In the genomic region with DNA sequence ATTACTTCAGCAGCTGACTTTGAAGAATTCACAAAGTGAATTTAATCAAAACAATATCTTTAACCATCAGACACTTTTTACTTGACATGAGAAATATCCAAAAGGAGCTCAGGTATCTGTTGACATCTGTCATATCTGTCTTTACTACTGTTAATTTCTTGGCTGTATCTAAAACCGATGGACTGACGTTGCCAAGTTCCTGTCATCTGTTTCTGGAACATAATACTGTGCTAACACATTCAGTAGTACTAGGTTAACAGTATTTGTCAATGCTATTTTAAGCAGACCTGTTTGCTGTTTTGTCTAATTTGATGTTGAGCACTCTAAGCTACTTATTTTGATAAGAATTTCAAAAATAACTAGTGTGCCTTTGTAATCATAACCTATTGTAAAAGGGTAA, we compare ENCODE assay signal across 13 mouse cellular contexts.
"Had no signal": no experiment of that assay in that cellular context is flagged by ENCODE, and none has a peak within 500 bp of the region (broad histone marks: within the 10 kb centered on the region; RNA-seq: fewer than 3 reads in every experiment).

No protein-coding gene starts in this region.

- H3K27ac ChIP-seq: limb, embryonic 13.5 days; liver, embryonic 14.5 days; midbrain, embryonic 12.5 days; neural tube, embryonic 13.5 days; stomach, embryonic 15.5 days had no signal

- H3K4me3 ChIP-seq: limb, embryonic 13.5 days; midbrain, embryonic 12.5 days; neural tube, embryonic 13.5 days; stomach, embryonic 15.5 days had no signal

- H3K4me2 ChIP-seq: limb, embryonic 13.5 days; midbrain, embryonic 12.5 days; neural tube, embryonic 13.5 days; stomach, embryonic 15.5 days had no signal

- H3K9me3 ChIP-seq: limb, embryonic 13.5 days; midbrain, embryonic 12.5 days; neural tube, embryonic 13.5 days; stomach, embryonic 15.5 days had no signal

- H3K4me1 ChIP-seq: limb, embryonic 13.5 days; midbrain, embryonic 12.5 days; neural tube, embryonic 13.5 days; stomach, embryonic 15.5 days had no signal

- H3K9ac ChIP-seq: limb, embryonic 13.5 days; liver, embryonic 14.5 days; midbrain, embryonic 12.5 days; neural tube, embryonic 13.5 days; stomach, embryonic 15.5 days had no signal

- H3K36me3 ChIP-seq: limb, embryonic 13.5 days; midbrain, embryonic 12.5 days; neural tube, embryonic 13.5 days; stomach, embryonic 15.5 days had no signal

- DNase-seq: kidney, postnatal 14 days; left cerebral cortex, postnatal 4 days; lung, adult 18-20 months; retina, postnatal 1 day; right cerebral cortex, postnatal 4 days; thymus, adult 2 months; thymus, postnatal 36 days had no signal

- H3K27me3 ChIP-seq: limb, embryonic 13.5 days; midbrain, embryonic 12.5 days; neural tube, embryonic 13.5 days; stomach, embryonic 15.5 days had no signal

- ATAC-seq: midbrain, embryonic 16.5 days had no signal
